Mouse (Mus musculus): ENCODE results near the gene H2-DMb1. TPM values are rescaled to one million over a fixed set of nuclear protein-coding genes. Genes with fewer than 3 reads are reported as not detected.

The H2-DMb1 gene
- total RNA-seq (2021): 1 to 10 TPM; 1.4 to 1.8 TPM
- long read RNA-seq, experiment 1, transcript H2-DMb1-201 (6 exons, 1,404 nt): major isoform, 6 of 6 reads
- long read RNA-seq, experiment 1, partial matches to known transcripts: 0 of 6 reads
- long read RNA-seq, experiment 1, other reads (novel, unspliced or antisense): 0 of 6 reads
- long read RNA-seq, experiment 2, partial matches to known transcripts: 0 of 4 reads
- long read RNA-seq, experiment 2, other reads (novel, unspliced or antisense): 0 of 4 reads

- DNase-seq: peak; percentile 27 to 70
- intact Hi-C loops (cut with DNase I): no loop called here
Observed at GRCm38 (mm10) chr17:34152923-34153322, at the start of gene H2-DMb1. TSS of gene H2-DMb1 (plus strand) at chr17:34153072.

DNA sequence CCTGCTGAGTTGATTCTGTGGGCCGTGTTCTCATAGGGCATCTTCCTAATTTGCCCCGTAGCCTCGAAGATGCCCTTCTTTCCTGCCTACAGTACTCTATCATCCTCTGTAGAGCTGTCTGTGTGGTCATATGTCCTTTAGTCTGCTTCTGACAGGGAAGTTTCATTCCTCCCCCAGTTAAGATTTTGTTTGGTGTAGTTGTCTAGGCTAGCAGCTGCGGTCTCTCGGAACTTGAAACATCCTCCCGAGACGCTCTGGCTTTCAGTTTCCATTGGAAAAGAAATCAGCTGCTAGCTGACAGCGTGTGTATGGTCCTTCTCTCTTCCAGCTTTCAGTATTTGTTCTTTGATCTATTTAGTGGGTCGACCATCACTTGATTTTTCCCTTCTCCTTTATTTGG, 48.1 kb upstream of the H2-DMb1 start:
- intact Hi-C loops (cut with DNase I): loop anchor here (10.0 kb wide), 1 partner anchor 130 kb away; the partner anchor contains the start of gene H2-Ob
- DNase-seq: no peak

- DNase-seq: no peak
- intact Hi-C loops (cut with DNase I): loop anchor here (10.0 kb wide), 1 partner anchor 128 kb away; the partner anchor contains the start of gene H2-Ob
Observed at GRCm38 (mm10) chr17:34106555-34106954, 46.3 kb upstream of the H2-DMb1 start.

- DNase-seq: no peak
- intact Hi-C loops (cut with DNase I): loop anchor here (10.0 kb wide), 1 partner anchor 128 kb away; the partner anchor contains the start of gene H2-Ob
Observed at GRCm38 (mm10) chr17:34107109-34107867, 45.6 kb upstream of the H2-DMb1 start.

- intact Hi-C loops (cut with DNase I): loop anchor here (10.0 kb wide), 1 partner anchor 126 kb away; the partner anchor contains the start of gene H2-Ob
- no peak for DNase-seq
Observed at GRCm38 (mm10) chr17:34108460-34108859, 44.4 kb upstream of the H2-DMb1 start.

GRCm38 (mm10) chr17:34109038-34109805, 43.6 kb upstream of the H2-DMb1 start:
- DNase-seq: no peak
- intact Hi-C loops (cut with DNase I): loop anchor here (10.0 kb wide), 1 partner anchor 126 kb away; the partner anchor contains the start of gene H2-Ob

- intact Hi-C loops (cut with DNase I): loop anchor here (10.0 kb wide), 3 partner anchors 125 to 1135 kb away; partner anchors contain the start of genes Ddx39b and H2-Ob
- DNase-seq: no peak
Observed at GRCm38 (mm10) chr17:34109806-34110195, 43.1 kb upstream of the H2-DMb1 start.

DNA sequence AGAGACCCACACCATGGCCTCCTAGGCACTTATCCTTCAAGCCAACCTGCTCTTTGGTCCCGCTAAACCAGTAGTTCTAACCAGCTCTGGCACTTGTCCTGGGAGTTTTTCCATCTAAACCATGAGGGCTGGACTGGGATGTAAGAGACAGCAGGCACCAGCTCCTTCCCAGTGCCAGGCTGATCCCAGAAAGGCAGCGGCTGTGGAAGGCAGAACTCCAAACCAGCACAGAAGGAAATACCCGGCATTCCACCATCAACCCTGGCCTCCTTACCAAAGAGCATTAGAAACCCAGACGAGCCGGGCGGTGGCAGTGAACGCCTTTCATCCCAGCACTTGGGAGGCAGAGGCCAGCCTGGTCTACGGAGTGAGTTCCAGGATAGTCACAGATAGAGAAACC, 42.6 kb upstream of the H2-DMb1 start:
- DNase-seq: no peak
- intact Hi-C loops (cut with DNase I): loop anchor here (10.0 kb wide), 2 partner anchors 1044 to 1134 kb away; partner anchors contain the start of gene Ddx39b

DNA sequence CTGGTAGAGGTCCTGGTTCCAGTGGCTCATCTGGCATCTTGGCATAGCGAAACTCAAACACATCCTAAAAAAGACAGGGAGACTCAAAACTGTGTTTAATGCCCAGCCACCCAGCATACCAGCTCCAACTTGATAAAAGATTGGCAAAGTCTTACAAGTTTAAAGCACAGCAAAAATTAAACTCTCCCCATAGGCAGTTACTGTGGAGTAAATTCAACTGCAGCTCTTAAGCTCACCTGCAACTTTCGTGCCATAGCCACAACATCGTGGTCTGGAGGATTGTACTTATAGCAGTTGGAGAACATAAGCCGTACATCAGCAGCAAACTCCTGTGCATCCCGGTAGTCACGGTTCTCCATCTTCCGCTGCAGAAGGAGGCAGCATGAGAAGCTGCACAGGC, 38.8 kb upstream of the H2-DMb1 start:
- intact Hi-C loops (cut with DNase I): loop anchor here (10.0 kb wide), 2 partner anchors 1041 to 1131 kb away; partner anchors contain the start of gene Ddx39b
- DNase-seq: no peak

DNA sequence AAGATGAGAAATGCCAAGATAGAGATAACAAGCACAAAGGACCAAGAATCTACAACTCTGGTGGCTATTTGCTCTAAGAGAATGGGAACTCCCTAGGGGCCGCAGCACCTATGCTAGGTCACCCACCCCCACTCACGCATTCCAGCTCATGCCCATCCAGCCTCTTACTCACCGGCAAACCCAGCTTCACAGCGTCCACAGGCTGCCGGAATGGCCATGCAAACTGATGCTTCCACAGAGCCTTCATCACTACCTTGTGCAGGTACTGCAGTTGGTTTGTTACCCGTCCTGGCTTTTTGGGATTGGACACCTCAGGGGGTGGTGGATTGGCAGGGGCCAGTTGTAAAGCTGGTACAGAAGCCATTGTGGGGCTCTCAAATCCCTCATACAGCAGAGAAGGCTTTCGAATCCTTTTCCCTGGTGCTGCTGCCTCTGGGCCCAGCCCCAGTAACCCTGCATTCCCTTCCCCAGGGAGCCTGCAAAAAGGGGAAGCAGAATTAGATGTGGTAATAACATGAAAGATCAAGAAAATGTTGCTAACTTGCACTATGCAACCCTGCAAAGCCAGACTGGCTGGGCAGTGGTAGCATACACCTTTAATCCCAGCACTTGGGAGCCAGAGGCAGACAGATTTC, 36.0 kb upstream of the H2-DMb1 start:
- DNase-seq: no peak
- intact Hi-C loops (cut with DNase I): loop anchor here (5.0 to 10.0 kb wide), 3 partner anchors 85 to 1128 kb away; partner anchors contain the start of genes Ddx39b, Rxrb and Slc39a7

- intact Hi-C loops (cut with DNase I): loop anchor here (5.0 to 10.0 kb wide), 3 partner anchors 85 to 1127 kb away; partner anchors contain the start of genes Ddx39b, Rxrb and Slc39a7
- DNase-seq: no peak
Observed at GRCm38 (mm10) chr17:34117421-34118112, 35.3 kb upstream of the H2-DMb1 start.

- DNase-seq: peak; percentile 41 to 50
- intact Hi-C loops (cut with DNase I): loop anchor here (5.0 to 10.0 kb wide), 3 partner anchors 86 to 1127 kb away; partner anchors contain the start of genes Ddx39b, Rxrb and Slc39a7
Observed at GRCm38 (mm10) chr17:34118113-34118872, 34.6 kb upstream of the H2-DMb1 start.

- DNase-seq: no peak
- intact Hi-C loops (cut with DNase I): loop anchor here (5.0 to 10.0 kb wide), 3 partner anchors 87 to 1126 kb away; partner anchors contain the start of genes Ddx39b, Rxrb and Slc39a7
Observed at GRCm38 (mm10) chr17:34118873-34119248, 34.0 kb upstream of the H2-DMb1 start.

DNA sequence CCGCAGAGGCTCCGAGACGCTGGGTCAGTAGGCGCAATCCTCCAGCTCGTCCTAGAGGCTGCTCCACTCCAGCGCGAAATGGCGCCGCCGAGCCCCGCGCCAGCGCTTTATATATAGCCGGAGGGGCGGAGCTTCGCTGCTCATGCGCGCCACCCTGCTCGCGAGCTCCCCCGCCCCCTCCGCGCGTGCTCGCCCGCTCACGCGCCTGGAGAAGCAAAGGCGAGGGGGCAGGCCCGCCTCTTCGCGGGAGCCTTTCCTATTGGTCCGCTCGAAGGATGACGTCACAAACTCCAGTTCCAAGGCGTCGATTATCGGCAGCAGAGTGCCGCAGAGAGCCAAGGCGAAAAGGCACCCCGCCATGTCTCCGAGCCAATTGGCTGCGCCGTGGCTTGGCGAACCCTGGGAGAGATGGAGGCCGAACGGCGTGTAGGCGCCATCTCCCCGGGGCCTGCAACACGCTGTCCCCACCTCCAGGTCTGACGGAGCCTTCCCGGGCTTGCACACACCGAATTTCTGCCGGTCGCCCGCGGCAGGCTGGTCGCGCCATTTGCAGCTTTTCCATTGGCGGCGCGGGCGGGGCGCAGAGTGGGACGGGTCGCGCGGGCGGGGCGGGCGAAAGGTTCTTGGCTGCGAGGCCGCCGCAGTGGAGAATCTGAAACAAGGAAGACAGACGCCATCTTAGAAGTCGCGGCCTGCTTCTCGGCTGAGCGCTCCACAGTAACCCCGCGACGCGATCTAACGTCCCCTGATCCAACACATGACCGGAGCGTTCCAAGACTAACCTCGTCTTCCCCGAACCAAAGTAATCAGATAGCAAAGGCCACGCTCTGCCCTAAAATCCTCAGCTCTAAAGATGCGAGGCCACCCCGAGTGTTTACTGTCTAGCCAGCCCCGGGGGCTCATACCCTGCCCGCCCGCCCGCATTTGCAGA, 33.4 kb upstream of the H2-DMb1 start, which contains the start of gene H2-DMa:
H2-DMa (plus strand) TSS at position 293 of the 931 bp plus-strand sequence.
- intact Hi-C loops (cut with DNase I): loop anchor here (5.0 to 10.0 kb wide), 4 partner anchors 87 to 1125 kb away; partner anchors contain the start of genes Agpat1, Ddx39b, Rnf5 and Rxrb
- peak; percentile 99 for DNase-seq

DNA sequence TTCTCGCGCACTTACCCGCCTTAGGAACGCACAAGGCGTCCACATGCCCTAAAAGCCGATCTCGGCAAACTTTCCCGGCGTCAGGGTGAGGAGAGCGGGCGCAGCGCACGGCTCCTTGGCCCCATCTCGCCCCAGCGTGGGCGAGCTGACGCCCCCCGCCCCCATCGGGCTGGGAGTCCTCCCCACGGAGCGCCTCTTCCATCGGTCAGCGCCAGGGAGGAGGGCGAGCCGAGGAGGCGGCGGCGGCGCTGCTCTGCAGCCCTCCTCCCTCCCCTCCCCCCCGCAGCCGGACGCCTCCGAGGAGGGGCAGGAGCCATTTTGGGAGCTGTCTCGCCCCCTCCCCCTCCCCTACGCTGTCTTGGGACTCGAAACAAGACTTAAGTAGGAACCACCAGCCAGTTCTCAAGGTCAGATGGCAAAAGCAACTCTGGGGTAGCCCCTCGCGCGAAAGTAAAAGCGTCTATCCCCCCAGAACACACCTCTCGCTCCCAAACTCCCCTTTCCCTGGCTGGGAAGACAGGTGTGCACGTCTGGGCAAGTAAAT, 32.6 kb upstream of the H2-DMb1 start:
- peak; percentile 91 for DNase-seq
- intact Hi-C loops (cut with DNase I): loop anchor here (10.0 kb wide), 1 partner anchor 485 kb away; the partner anchor contains the start of genes Agpat1 and Rnf5

GRCm38 (mm10) chr17:34120814-34121171, 32.1 kb upstream of the H2-DMb1 start:
- DNase-seq: peak; percentile 88 to 89
- intact Hi-C loops (cut with DNase I): loop anchor here (10.0 kb wide), 1 partner anchor 484 kb away; the partner anchor contains the start of genes Agpat1 and Rnf5
